Mouse (Mus musculus) heart, adult 9 months (tissue): ENCODE measurements at regions not wholly inside any gene's neighbourhood (a gene's known extent, or its start where the extent isn't known, plus 50 kb on each side); places are given as distances from the start of the nearest gene placed in this dataset.
"Not testable (repeated sequence)": the region's sequence is repeated elsewhere in the genome, so short reads cannot be mapped to it uniquely, and the experiment has no call there.

Experiments used
- DNase-seq, 2 experiments: peaks; one replicate each; pipeline ENCODE4 v3.0.0; 2022; ENCODE audit warnings: low spot score in 2 of 2

GRCm38 (mm10) chr1:157755015-157755649 is 248.6 kb downstream of the Sec16b start:
- DNase-seq, result no peak

DNA sequence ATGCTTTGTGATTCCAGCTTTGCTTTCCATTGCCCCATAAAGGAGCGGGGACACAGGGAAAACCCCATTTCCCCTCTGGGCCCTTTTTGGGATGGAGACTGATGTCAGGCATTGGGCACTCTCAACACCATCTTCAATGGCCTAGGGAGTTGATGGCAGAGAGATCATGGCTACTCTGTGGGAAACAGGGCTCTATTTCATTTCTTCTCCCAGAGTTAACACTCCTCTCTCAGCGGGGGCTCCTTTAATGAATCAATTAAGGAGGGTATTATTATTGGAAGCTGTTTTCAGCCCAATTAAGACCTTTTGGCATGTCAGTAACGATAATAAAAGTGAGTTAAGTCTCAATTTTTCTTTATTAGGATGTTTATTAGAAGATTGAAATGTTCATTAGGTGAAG is 250.4 kb downstream of the Sec16b start:
- DNase-seq, result no peak

DNA sequence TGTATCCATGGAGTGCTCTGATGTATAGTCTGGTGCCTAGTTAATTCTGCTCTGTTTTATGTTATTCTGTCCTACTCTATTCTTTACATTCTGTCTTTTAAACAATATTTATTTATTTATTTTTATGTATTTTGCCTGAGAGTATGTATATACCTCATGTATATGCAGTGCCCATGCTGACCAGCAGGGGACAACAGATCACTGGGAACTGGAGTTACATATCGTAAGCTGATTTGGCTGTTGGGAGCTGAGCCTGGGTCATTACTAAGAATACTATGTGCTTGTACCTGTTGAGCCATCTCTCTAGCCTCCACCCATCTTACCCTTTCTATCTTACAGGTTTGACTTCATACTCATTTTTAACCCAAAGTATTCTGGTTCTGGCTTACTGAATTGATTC is 251.8 kb downstream of the Sec16b start:
- DNase-seq, result no peak

DNA sequence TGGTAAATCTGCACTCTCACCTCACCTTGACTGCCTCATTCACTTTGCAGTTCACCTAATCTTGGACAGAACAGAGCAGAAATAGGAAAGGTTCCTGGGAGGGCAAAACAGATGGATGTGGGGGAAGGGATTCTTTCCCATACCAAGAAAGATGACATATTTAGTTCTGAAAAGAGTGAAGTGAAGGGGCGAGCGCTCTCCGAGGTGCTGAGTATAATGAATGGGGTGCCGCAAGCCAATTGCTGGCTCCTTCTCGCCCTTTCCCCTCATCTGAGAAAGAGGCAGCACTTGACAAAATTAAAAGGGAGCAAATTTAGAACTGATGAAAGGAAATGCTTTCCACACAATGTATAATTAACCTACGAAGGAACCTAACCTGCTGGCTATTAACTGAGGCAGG is 261.7 kb downstream of the Sec16b start:
- DNase-seq, result no peak

GRCm38 (mm10) chr1:157797711-157798110 is 291.2 kb downstream of the Sec16b start:
- no peak for DNase-seq

DNA sequence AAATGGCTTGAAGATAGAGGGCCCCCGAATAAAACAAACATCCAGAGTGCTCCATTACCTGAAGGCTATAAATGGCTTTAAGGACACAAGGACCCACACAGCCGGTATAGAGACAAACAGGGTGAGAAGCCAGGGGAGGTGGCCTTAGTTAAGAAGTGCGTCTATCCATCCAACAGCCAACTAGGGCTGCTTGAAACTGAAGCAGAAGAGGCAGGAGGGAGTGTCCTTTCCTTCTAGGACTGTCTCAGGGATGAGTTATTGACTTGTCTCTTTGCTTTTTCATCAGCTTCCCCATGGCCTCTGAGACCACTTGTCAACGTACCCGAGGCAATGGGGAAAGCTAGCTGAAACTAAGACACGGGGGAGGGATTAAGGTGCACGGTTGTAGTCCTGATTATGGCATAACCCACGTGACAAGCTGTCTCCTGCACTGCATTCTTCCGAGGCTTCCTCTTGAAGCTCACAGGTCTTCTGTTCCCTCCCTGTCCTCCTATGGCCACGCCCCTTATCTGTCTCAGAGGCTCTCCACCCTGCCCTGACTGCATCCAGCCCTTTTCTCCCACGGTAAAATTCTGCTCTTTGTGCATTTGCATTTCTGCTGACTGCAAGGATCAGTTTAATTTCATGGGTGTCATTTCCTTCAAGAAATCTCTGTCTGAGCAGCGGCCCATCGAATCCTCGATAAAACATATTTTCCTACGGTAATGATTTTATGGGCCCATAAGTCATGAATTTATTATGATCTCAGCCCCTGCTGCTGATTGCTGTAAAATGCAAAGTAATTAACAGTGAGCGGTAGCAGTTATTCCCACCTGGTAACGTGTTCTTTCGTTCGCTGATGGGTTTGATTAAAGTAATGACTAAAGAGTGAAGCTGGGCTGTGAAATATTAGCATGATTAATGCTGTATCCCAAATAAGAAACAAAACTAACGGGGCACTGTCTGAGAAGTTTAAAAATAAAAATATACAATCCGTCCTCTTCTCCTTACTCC is 292.3 kb downstream of the Sec16b start:
- DNase-seq, result no peak

DNA sequence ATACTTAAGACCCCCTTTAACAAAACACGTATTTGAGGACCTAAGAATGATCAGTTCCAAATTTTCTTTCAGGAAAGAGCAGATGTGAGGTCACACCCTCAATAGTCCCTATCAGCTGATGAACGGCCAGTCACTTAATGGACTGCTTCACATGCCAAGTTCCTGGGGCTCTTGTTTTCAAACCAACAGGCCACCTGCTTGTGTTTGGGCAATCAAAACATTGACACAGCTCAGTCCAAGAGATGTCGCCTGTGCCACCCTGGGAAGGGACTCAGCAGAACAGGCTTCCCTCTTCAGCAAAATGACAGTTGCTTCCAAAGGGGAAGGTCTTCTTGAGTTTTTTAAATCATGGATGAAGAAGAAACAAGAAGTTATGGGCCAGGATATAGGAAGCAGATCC is 294.6 kb downstream of the Sec16b start:
- no peak for DNase-seq

DNA sequence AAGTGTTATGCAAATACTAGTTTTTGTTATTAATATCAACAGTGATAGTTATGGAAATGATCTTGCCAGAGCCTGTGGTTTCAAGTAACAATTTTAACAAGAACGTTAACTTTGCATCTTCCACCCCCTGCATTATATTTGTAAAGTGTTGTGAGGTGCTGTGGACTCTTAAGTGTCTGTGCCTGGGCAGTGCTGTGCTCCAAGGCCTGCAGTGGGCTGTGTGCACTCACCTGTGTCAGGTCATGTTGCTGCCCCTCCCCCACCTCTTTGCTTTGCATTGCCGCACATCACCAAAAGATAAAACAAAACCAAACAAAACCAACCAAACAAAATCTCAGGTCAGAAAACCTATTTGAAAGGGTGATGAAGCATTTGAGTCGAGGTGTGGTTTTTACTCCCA is 297.7 kb downstream of the Sec16b start:
- DNase-seq, result no peak

DNA sequence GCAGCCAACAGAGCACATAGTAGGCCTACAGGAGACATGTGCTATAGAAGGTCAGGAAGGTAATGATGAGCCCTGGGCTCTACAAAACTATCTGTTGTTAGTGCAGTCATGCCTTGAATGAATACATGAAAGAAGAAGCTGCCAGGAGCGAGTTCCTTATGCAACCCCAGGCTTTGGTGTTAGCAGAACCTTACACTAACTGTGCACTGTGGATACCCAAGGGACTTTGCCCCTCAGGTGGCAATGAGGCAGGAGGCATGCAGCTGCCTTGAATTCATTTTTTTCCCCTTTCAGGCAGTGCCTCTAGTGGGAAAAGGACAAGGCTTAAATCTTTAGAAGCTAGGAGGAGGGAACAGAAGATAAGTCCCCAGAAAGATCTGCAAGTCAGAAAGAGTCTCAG is 299.8 kb downstream of the Sec16b start:
- DNase-seq, result no peak

- DNase-seq, result no peak
Observed at GRCm38 (mm10) chr1:157809674-157810471, 303.3 kb downstream of the Sec16b start.

DNA sequence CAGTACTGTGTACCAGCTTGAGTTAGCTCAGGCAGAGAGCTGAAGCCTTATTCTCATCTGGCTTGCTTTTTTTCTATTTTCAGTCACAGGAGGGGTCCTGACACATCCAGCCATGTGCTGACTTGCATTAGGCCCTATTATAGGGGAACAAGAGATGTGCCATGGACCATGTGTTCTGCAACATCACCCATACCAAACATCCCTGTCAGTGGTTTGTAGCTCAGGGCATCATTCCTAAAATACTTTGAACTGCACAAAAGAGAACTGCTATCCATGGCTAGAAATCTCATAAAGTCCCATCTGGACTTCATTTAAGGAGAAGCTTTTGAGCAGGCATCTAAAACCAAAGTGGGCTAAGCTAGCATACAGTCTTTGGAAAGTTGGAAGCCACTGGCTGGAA is 304.1 kb downstream of the Sec16b start:
- no peak for DNase-seq

- DNase-seq, result no peak
Observed at GRCm38 (mm10) chr1:157827966-157828365, 321.4 kb downstream of the Sec16b start.

GRCm38 (mm10) chr1:157831511-157831910 is 325.0 kb downstream of the Sec16b start:
- DNase-seq, result no peak

- no peak for DNase-seq
Observed at GRCm38 (mm10) chr1:157872775-157873174, 366.2 kb downstream of the Sec16b start.

DNA sequence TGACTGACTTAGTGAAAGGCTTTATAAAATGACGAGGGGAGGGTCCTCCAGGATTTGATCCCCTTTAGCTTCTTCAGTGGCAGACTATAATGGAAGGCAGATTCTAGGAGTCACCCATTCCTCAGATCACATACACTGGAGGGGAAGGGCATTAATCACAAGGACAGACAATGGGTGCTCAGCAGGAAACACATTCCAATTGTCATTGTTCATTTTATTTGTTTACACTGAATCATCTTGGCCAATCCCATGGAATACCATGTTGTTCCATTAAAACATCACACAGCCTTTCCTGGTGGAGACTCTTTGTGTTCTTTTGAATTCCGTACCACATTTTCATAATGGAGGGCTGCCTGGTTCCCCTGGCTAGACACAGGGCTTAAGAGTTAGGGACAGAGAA is 368.5 kb downstream of the Sec16b start:
- no peak for DNase-seq

DNA sequence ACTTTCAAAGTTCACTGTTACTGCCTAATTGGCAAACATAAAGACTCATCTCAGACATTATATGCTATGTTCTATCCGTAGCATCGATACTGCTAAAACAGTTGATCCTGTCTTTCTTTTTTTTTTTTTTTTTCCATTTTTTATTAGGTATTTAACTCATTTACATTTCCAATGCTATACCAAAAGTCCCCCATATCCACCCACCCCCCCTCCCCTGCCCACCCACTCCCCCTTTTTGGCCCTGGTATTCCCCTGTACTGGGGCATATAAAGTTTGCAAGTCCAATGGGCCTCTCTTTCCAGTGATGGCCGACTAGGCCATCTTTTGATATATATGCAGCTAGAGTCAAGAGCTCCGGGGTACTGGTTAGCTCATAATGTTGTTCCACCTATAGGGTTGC is 370.6 kb downstream of the Sec16b start:
- DNase-seq, result not testable (repeated sequence)

GRCm38 (mm10) chr1:157887146-157887545 is 380.6 kb downstream of the Sec16b start:
- DNase-seq, result no peak

- no peak for DNase-seq
Observed at GRCm38 (mm10) chr1:157888573-157888972, 382.0 kb downstream of the Sec16b start.

- DNase-seq, result no peak
Observed at GRCm38 (mm10) chr1:157906168-157906567, 399.6 kb downstream of the Sec16b start.

- DNase-seq, result no peak
Observed at GRCm38 (mm10) chr1:157937800-157938348, 418.3 kb downstream of the Brinp2 start.

- DNase-seq, result no peak
Observed at GRCm38 (mm10) chr1:157939516-157939915, 416.6 kb downstream of the Brinp2 start.

GRCm38 (mm10) chr1:157940331-157940758 is 415.8 kb downstream of the Brinp2 start:
- no peak for DNase-seq
